Mouse (Mus musculus): ENCODE measurements around the gene Cox17. TPM values are rescaled to one million over a fixed set of nuclear protein-coding genes. Genes with fewer than 3 reads are reported as not detected.

Cox17 gene
- total RNA-seq, 2 experiments from 2014 or later = 116 to 123 TPM

- intact Hi-C loops (cut with DNase I) = no loop called here
- no peak for DNase-seq (ENCODE audit: low spot score in 2 of 2)
Observed at GRCm38 (mm10) chr16:38385700-38386099, 38.9 kb downstream of the Cox17 start.

GRCm38 (mm10) chr16:38387389-38387788, 40.6 kb downstream of the Cox17 start:
- intact Hi-C loops (cut with DNase I) = no loop called here
- no peak for DNase-seq (ENCODE audit: low spot score in 2 of 2)

- DNase-seq (ENCODE audit: low spot score in 2 of 2) = no peak
- intact Hi-C loops (cut with DNase I) = no loop called here
Observed at GRCm38 (mm10) chr16:38388757-38389156, 42.0 kb downstream of the Cox17 start.

- intact Hi-C loops (cut with DNase I) = no loop called here
- DNase-seq (ENCODE audit: low spot score in 2 of 2) = no peak
Observed at GRCm38 (mm10) chr16:38389284-38389893, 42.6 kb downstream of the Cox17 start.

- DNase-seq (ENCODE audit: low spot score in 2 of 2) = no peak
- intact Hi-C loops (cut with DNase I) = no loop called here
Observed at GRCm38 (mm10) chr16:38390322-38390721, 43.5 kb downstream of the Cox17 start.

- DNase-seq (ENCODE audit: low spot score in 2 of 2) = peak in 1 of 2 experiments; percentile 19
- intact Hi-C loops (cut with DNase I) = no loop called here
Observed at GRCm38 (mm10) chr16:38392126-38392894, 45.5 kb downstream of the Cox17 start.

GRCm38 (mm10) chr16:38394191-38394618, 47.4 kb downstream of the Cox17 start:
- DNase-seq (ENCODE audit: low spot score in 2 of 2) = no peak
- intact Hi-C loops (cut with DNase I) = no loop called here

GRCm38 (mm10) chr16:38395060-38395730, 48.4 kb downstream of the Cox17 start:
- DNase-seq (ENCODE audit: low spot score in 2 of 2) = no peak
- intact Hi-C loops (cut with DNase I) = no loop called here

- intact Hi-C loops (cut with DNase I) = no loop called here
Observed at GRCm38 (mm10) chr16:38396155-38396554, 49.4 kb downstream of the Cox17 start.

GRCm38 (mm10) chr16:38398266-38398665, 51.5 kb downstream of the Cox17 start:
- intact Hi-C loops (cut with DNase I) = no loop called here
- DNase-seq (ENCODE audit: low spot score in 2 of 2) = no peak

More at GRCm38 (mm10) chr16:38396155-38396554, 49.4 kb downstream of the Cox17 start:
- DNase-seq (ENCODE audit: low spot score in 2 of 2) = no peak

- no peak for DNase-seq (ENCODE audit: low spot score in 2 of 2)
- intact Hi-C loops (cut with DNase I) = no loop called here
Observed at GRCm38 (mm10) chr16:38399076-38399475, 52.3 kb downstream of the Cox17 start.

GRCm38 (mm10) chr16:38399531-38400231, 52.9 kb downstream of the Cox17 start:
- peak; percentile 28 to 33 for DNase-seq (ENCODE audit: low spot score in 2 of 2)
- intact Hi-C loops (cut with DNase I) = no loop called here

- DNase-seq (ENCODE audit: low spot score in 2 of 2) = no peak
- intact Hi-C loops (cut with DNase I) = no loop called here
Observed at GRCm38 (mm10) chr16:38400311-38400960, 53.6 kb downstream of the Cox17 start.

GRCm38 (mm10) chr16:38401468-38401867, 54.7 kb downstream of the Cox17 start:
- no peak for DNase-seq (ENCODE audit: low spot score in 2 of 2)
- intact Hi-C loops (cut with DNase I) = no loop called here

Other genes with a start within 250 kb of the Cox17 start
- not detected for gene Nr1i2, start 52.2 kb upstream of the Cox17 start, total RNA-seq (2021)
- 1 to 10 TPM; 1.4 TPM for gene Maats1, start 4.8 kb upstream of the Cox17 start, total RNA-seq (2021)
- gene Gm21987, start within 50 bp of the Cox17 start, total RNA-seq (2021) = 1 to 10 TPM in 1 of 2 experiments, not detected in 1; 1.1 TPM
- gene Popdc2, start 15.2 kb downstream of the Cox17 start, total RNA-seq (2021) = under 1 TPM; 0.21 to 0.50 TPM
- gene Pla1a, start 86.2 kb downstream of the Cox17 start, total RNA-seq (2021) = 1 to 10 TPM; 1.2 to 1.3 TPM
- gene Adprh, start 105.7 kb downstream of the Cox17 start, total RNA-seq (2021) = 10 to 100 TPM; 58.3 to 61.1 TPM
- under 1 TPM; 0.53 to 0.83 TPM for gene Cd80, start 108.6 kb downstream of the Cox17 start, total RNA-seq (2021)
- 10 to 100 TPM; 32.6 to 33.5 TPM for gene Timmdc1, start 175.7 kb downstream of the Cox17 start, total RNA-seq (2021)
- gene Poglut1, start 203.3 kb downstream of the Cox17 start, total RNA-seq (2021) = 10 to 100 TPM; 41.1 to 44.8 TPM
- gene Tmem39a, start 211.7 kb downstream of the Cox17 start, total RNA-seq (2021) = 10 to 100 TPM; 18.7 to 23.5 TPM

Data from left cerebral cortex, postnatal 25 days (tissue).